Mouse (Mus musculus) intestine, postnatal 0 days (tissue): ENCODE results near the gene Hist1h2ao. TPM values are rescaled to one million over a fixed set of nuclear protein-coding genes. Genes with fewer than 3 reads are reported as not detected.
"Not testable (repeated sequence)": the region's sequence is repeated elsewhere in the genome, so short reads cannot be mapped to it uniquely, and the experiment has no call there.

Source experiments
- ATAC-seq: fragments of 200-750 bp; cut with Nextera tagmentation; 2 replicates; pipeline ENCODE4 v1.8.0; 2017; ENCODE audit warnings: mild to moderate bottlenecking, moderate TSS enrichment, moderate library complexity
- H3K27ac ChIP-seq: fragments of 300-500 bp; sonication (generic); 2 replicates; pipeline ENCODE4 v1.5.1; 2014; ENCODE audit warnings: mild to moderate bottlenecking, low read depth, low read length, moderate library complexity
- H3K27me3 ChIP-seq: fragments of 300-500 bp; sonication (generic); replicated peaks from 2 replicates; pipeline ENCODE4 v1.6.1; 2014; ENCODE audit warnings: low read length, mixed read lengths; ENCODE audit not compliant: control insufficient read depth, insufficient read depth
- H3K36me3 ChIP-seq: fragments of 300-500 bp; sonication (generic); 2 replicates; pipeline ENCODE4 v1.6.1; 2014; ENCODE audit warnings: mild to moderate bottlenecking, moderate library complexity; ENCODE audit not compliant: control insufficient read depth, insufficient read depth
- H3K4me1 ChIP-seq: fragments of 300-500 bp; sonication (generic); replicated peaks from 2 replicates; pipeline ENCODE4 v1.6.1; 2014; ENCODE audit warnings: antibody characterized with exemption, low read length, mixed read lengths; ENCODE audit not compliant: control insufficient read depth, insufficient read depth
- H3K4me2 ChIP-seq: fragments of 300-500 bp; sonication (generic); replicated peaks from 2 replicates; pipeline ENCODE4 v1.6.1; 2014; ENCODE audit warnings: low read depth, mild to moderate bottlenecking, moderate library complexity
- H3K4me3 ChIP-seq: fragments of 300-500 bp; sonication (generic); 2 replicates; pipeline ENCODE4 v1.5.1; 2014; ENCODE audit warnings: low read depth, low read length
- H3K9ac ChIP-seq: fragments of 300-500 bp; sonication (generic); 2 replicates; pipeline ENCODE4 v1.6.1; 2014; ENCODE audit warnings: mild to moderate bottlenecking, low read depth, low read length
- H3K9me3 ChIP-seq: fragments of 300-500 bp; sonication (generic); 2 replicates; pipeline ENCODE4 v1.6.1; 2016; ENCODE audit warnings: mixed run types; ENCODE audit not compliant: control insufficient read depth
- CTCF ChIP-seq: sonication (generic); IDR thresholded peaks from 2 replicates; pipeline ENCODE4 v1.5.1; 2016; ENCODE audit warnings: low read depth, mild to moderate bottlenecking, control low read depth, antibody characterized with exemption, moderate library complexity
- WGBS: fragments of 180-500 bp; shearing (Covaris S2); extraction: QIAGEN DNeasy Blood & Tissue Kit; methylation state at CpG from one replicate; pipeline ENCODE4 v1.1.7; 2014; 5-methylcytosine and 5-hydroxymethylcytosine counted together
- polyA plus RNA-seq: library from polyadenylated mRNA; unstranded; fragments of >200 nt; fragmentation: Nextera tagmentation; extraction: Ambion mirVana; gene quantifications from 2 replicates; pipeline ENCODE4 v1.2.1, GENCODE M21; 2015

Hist1h2ao gene
- polyA plus RNA-seq, 1 experiment from 2014 or later, result not detected

DNA sequence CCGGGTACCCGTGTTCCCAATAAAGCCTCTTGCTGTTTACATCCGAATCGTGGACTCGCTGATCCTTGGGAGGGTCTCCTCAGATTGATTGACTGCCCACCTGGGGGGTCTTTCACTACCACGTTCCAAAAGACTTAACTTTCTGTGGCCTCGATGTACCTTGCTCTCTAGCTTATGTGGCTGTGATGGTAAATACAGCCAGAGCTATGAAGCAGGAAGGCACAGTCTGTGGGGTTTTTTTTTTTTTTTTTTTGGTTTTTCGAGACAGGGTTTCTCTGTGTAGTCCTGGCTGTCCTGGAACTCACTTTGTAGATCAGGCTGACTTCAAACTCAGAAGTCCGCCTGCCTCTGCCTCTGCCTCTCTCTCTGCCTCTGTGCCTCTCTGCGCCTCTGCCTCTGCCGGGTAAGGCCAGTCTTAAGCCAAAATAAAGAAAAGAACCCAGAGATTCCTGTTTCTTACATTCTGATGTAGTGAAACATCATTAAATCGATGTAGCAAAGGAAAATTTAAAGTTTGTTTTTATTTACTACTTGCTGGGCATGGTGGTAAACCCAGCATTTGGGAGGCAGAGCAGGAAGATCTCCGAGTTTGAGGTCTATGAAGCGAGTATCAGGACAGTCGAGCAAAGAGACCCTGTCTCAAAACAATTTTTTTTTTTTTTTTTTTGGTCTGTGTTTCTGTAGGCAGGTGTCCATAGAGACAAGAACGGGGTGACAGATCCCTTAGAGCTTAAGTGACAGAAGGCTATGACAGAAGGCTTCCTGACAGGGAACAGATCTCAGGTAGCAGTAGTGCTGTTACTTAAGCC is 10.0 kb downstream of the Hist1h2ao start:
- not testable (repeated sequence) for H3K4me1 ChIP-seq, H3K9me3 ChIP-seq, ATAC-seq, H3K9ac ChIP-seq, H3K36me3 ChIP-seq, H3K4me2 ChIP-seq, H3K27me3 ChIP-seq, H3K27ac ChIP-seq, H3K4me3 ChIP-seq
- WGBS, result 73% methylated on average over 7 of the region's 16 CpGs

DNA sequence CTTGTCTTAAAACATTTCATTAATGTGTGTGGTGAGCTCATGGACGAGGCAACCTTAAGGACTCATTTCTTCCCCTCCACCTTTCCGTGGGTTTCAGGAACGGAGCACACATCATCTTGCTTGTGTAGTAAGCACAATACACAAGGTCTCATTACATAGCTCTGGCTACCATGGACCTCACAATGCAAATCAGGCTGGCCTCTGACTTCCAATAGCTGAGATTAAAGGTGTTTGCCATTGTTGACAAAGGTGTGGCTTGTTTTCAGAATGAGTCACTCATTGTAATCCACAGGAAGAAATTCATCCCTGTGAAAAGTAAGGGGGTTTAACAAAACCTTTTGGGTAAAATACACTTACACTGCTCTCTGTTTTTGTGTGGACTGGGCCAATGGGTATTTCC is 18.2 kb downstream of the Hist1h2ao start:
- Histone ChIP-seq H3K4me1 (no peaks in the 10 kb centered on the region), H3K27ac (no peak overlapping the region), H3K9ac (no peak overlapping the region), H3K27me3 (no peaks in the 10 kb centered on the region), H3K4me2 (no peak overlapping the region), H3K36me3 (no peaks in the 10 kb centered on the region), H3K9me3 (no peaks in the 10 kb centered on the region), H3K4me3 (no peak overlapping the region)
- 41% methylated on average over 3 of the region's 3 CpGs for WGBS
- no peak for TF ChIP-seq CTCF
- no peak for ATAC-seq

DNA sequence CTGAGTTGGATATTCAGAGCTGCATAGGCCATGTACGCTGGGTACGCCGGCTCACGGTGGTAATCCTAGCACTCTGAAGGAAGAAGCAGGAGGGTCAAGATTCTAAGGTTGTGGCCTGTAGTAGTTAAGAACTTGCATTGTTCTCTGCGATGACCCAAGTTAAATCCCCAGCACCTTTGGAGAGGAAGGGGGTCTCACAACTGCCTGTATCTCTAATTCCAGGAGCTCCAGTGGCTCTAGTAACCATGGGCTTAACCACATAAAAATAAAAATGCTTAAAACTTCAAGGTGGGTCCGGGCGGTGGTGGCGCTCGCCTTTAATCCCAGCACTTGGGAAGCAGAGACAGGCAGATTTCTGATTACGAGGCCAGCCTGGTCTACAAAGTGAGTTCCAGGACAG is 20.1 kb downstream of the Hist1h2ao start:
- no peak overlapping the region for H3K27ac ChIP-seq
- WGBS, result 91% methylated on average over 10 of the region's 10 CpGs
- no peaks in the 10 kb centered on the region for H3K4me1 ChIP-seq
- no peak overlapping the region for H3K9ac ChIP-seq
- H3K36me3 ChIP-seq, result no peaks in the 10 kb centered on the region
- H3K9me3 ChIP-seq, result no peaks in the 10 kb centered on the region
- TF ChIP-seq CTCF, result no peak
- ATAC-seq, result no peak
- no peaks in the 10 kb centered on the region for H3K27me3 ChIP-seq
- H3K4me3 ChIP-seq, result no peak overlapping the region
- no peak overlapping the region for H3K4me2 ChIP-seq

DNA sequence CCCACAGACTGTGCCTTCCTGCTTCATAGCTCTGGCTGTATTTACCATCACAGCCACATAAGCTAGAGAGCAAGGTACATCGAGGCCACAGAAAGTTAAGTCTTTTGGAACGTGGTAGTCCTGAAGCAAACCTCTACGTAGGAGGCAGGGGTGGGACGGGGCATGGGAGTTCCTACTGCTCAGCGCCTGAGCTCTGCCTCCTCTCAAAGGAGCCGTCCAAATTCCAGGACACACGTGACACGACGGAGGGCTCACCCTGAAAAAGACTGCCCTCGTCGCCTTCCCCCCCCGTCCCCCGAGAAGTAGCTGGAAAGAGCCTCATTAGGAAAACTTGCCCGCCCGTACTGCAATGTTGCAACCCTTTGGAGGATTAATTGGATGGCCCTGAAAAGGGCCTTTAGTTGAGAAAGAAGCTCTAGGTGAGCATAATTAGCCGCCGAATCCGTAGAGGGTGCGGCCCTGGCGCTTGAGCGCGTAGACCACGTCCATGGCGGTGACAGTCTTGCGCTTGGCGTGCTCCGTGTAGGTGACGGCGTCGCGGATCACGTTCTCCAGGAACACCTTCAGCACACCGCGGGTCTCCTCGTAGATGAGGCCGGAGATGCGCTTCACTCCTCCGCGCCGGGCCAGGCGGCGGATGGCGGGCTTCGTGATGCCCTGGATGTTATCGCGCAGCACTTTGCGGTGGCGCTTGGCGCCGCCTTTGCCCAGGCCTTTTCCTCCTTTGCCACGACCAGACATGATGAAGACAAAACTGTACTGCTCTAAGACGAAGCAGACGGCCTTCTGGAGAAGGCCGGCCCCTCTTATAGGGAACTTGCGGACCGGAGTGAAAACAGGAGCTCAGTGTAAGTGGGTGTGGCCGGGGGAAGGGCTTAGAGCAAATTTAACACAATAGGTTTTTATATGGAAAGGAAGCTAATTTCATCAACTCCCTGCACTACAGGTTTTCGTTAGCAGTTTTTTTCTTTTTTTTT is 21.4 kb downstream of the Hist1h2ao start, which contains the start of gene Hist1h4n:
TSS of gene Hist1h4n (minus strand) at position 779 of the 977 bp plus-strand sequence.
- peak; percentile 78 for ATAC-seq
- H3K27ac ChIP-seq, H3K9me3 ChIP-seq, H3K4me3 ChIP-seq, H3K27me3 ChIP-seq, H3K9ac ChIP-seq, H3K36me3 ChIP-seq, H3K4me1 ChIP-seq: not testable (repeated sequence)
- WGBS, result under 1% methylated on average over 18 of the region's 58 CpGs
- 0 out of 2 replicates have a peak within 1 kb of the TSS, but pooled peaks have one; percentile 32 for H3K4me2 ChIP-seq

DNA sequence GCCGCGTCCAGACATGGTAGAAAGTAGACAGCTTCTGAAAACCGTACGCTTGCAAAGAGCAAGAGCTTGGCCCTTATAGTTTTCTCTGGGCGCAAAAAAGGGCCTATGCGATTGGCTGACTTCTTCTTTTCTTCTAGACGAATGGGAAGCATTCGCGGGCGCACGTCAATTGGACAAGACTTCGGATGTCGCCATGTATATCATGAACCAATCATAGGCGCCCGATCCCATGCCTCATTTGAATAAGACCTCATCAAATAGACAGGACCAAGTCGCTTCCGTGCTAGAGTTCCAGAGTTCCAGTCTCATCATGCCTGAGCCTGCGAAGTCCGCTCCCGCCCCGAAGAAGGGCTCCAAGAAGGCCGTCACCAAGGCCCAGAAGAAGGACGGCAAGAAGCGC is 23.2 kb downstream of the Hist1h2ao start, which contains the start of the genes Hist1h2ap and Hist1h2br:
TSS of gene Hist1h2ap (minus strand) at position 47 of the 400 bp plus-strand sequence.
TSS of gene Hist1h2br (plus strand) at position 283 of the 400 bp plus-strand sequence.
- H3K27me3 ChIP-seq, H3K27ac ChIP-seq, H3K9me3 ChIP-seq, H3K4me3 ChIP-seq, H3K4me2 ChIP-seq, H3K9ac ChIP-seq, H3K4me1 ChIP-seq, H3K36me3 ChIP-seq: not testable (repeated sequence)
- ATAC-seq, result peak; percentile 91
- WGBS, result no CpG with 5 or more reads among the region's 24 CpGs

DNA sequence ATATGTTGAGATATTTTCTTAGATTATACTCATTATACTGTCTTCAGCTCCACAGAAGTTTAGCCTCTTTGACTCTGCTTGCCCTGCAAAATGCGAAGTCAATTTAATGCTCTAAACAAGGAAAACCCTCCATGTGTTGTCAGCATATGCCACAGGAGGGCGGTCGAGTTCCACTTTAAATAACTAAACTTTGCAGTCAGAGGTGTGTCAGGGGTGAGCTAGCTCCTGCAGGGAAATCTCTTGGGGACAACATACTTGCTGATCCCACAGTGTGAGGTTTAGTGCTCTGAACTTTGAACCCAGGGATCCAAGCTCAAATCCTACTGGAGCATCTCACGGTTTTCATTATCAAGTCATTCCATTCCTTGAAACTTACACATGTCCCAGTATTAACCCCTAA is 30.2 kb downstream of the Hist1h2ao start:
- H3K27me3 ChIP-seq, H3K9me3 ChIP-seq, H3K4me2 ChIP-seq, H3K36me3 ChIP-seq, H3K4me1 ChIP-seq, H3K4me3 ChIP-seq, H3K9ac ChIP-seq, H3K27ac ChIP-seq: not testable (repeated sequence)
- ATAC-seq, result peak; percentile 84
- no CpG with 5 or more reads among the region's 4 CpGs for WGBS

DNA sequence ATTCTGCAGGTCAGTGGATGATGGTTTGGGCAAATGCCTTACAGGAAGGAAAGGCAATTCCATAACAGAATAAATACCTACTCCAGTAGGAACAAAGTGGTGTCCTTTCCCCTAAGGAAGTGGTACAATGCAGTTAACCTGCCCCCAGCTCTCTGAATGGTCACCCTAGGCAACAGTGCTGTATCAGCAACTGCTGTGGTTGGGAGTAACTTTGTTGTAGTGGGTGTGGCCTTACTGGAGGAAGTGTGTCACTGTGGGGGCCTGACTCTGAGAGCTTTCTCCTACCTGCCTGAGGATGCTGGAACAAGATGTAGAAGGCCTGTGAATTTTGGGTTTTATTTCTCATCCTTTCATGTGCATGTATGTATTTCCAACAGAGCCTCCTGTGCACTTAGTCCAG is 36.1 kb downstream of the Hist1h2ao start:
- ATAC-seq, H3K36me3 ChIP-seq, H3K27ac ChIP-seq, H3K4me2 ChIP-seq, H3K4me3 ChIP-seq, H3K4me1 ChIP-seq, H3K9me3 ChIP-seq, H3K9ac ChIP-seq, H3K27me3 ChIP-seq: not testable (repeated sequence)
